Mouse (Mus musculus) liver, adult (tissue): ENCODE data around the gene Nutm2.

Source experiments
- GATA4 ChIP-seq: IDR thresholded peaks from 2 replicates; pipeline ENCODE4 v1.6.1; 2014; ENCODE audit warnings: mild to moderate bottlenecking, low read length; ENCODE audit not compliant: insufficient replicate concordance

The Nutm2 gene

GRCm38 (mm10) chr13:50467007-50467406, at the start of gene Nutm2:
Gene Nutm2 (plus strand): TSS chr13:50467307.
- no peak for TF ChIP-seq GATA4

GRCm38 (mm10) chr13:50417389-50418183, 49.5 kb upstream of the Nutm2 start, which contains the start of gene Fbxw17:
Gene Fbxw17 (plus strand): TSS chr13:50417864.
- TF ChIP-seq GATA4 = 0 out of 2 replicates have a peak, but pooled peaks have one; percentile 30

DNA sequence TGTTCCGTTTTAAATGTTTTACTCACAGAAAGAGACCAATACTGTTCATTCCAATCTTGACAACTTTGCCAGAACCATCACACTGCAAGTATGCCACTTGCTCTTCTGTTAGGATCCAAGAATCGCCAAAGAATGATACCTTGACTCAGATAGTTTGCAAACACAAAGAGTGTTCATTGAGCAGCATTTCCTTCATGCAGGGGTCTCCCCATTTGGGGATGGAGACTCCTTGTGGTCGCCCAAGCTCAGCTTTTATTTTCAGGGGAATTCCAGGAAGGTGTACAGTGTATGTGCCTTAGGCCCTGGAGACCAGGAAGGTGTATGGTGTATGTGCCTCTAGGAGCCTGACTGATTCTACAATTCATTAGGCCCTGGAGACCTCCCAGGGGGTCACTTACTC, 48.7 kb upstream of the Nutm2 start:
- TF ChIP-seq GATA4 = no peak

- no peak for TF ChIP-seq GATA4
Measured at GRCm38 (mm10) chr13:50423625-50424209, 43.4 kb upstream of the Nutm2 start.

- TF ChIP-seq GATA4 = no peak
Measured at GRCm38 (mm10) chr13:50424517-50424916, 42.6 kb upstream of the Nutm2 start.

DNA sequence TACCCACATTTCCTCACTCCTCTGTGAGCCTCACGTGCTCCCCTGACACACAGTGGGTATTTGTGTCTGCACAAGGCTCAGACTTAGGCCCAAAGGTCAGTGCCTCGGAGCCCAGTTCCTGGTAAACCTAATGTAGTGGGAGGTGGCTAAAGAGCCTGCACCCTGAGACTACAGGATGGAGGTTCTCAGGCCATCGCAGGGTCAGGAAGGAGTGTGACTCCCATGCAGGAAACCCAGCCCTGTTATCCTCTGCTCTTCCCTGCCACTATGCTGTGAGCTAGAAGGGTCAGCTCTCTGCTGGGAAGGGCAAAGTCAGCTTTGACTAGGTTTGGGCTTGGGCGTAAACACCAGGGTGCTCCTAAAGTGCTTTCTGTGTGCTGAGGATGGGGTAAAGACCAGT, 40.4 kb upstream of the Nutm2 start:
- TF ChIP-seq GATA4 = peak; percentile 56; the same call in 1 of the 2 replicates

- no peak for TF ChIP-seq GATA4
Measured at GRCm38 (mm10) chr13:50443812-50444211, 23.3 kb upstream of the Nutm2 start, which contains the start of gene Gm47429. Gene Gm47429 (minus strand): TSS chr13:50443912.

- TF ChIP-seq GATA4 = no peak
Measured at GRCm38 (mm10) chr13:50445261-50445660, 21.8 kb upstream of the Nutm2 start.

DNA sequence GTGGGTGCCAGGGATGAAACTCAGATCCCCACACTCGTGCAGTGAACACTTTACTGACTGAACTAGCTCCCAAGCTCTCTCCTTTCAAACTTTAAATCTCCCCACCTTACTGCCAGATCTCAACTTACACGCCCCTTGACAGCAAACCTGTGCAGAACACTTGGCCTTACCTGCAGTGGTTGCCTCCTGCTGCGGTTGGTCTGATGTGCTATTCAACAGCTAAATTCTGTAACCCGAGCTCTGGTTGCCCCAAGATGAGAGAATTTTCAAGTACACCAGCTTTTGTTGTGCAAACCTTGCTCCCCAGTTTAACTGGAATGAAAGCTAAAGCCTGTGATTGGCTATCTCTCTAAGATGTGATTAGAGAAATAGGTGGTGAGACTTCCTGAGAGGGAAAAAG, 13.7 kb upstream of the Nutm2 start:
- no peak for TF ChIP-seq GATA4

- no peak for TF ChIP-seq GATA4
Measured at GRCm38 (mm10) chr13:50464621-50465562, 2.2 kb upstream of the Nutm2 start.
